Mouse (Mus musculus): ENCODE results near the gene Acpp. TPM values are rescaled to one million over a fixed set of nuclear protein-coding genes. Genes with fewer than 3 reads are reported as not detected.
"Not testable (repeated sequence)": the region's sequence is repeated elsewhere in the genome, so short reads cannot be mapped to it uniquely, and the experiment has no call there.

Gene Acpp
- 0.09 and 0.47 TPM in 2 replicates for polyA plus RNA-seq (2016; fragmentation: Nextera tagmentation; extraction: Ambion mirVana)

- Histone ChIP-seq H3K4me3 (replicated peaks) (peak within 1 kb of the TSS; percentile 10; the same call in 1 of the 2 replicates), H3K27me3 (no peaks in the 10 kb centered on the region), H3K36me3 (replicated peaks) (no peaks in the 10 kb centered on the region), H3K27ac (no peak within 1 kb of the TSS), H3K4me2 (peak within 1 kb of the TSS; percentile 46), H3K9ac (no peak within 1 kb of the TSS), H3K9me3 (no peaks in the 10 kb centered on the region), H3K4me1 (peaks cover 11% of the 10 kb centered on the region)
- WGBS: 23% methylated on average over 18 of the region's 18 CpGs
- no peak for ATAC-seq (ENCODE audit: low FRiP score)
These were observed at the start of gene Acpp for GRCm38 (mm10) chr9:104337183-104337931. Gene Acpp, minus strand, starts transcription at chr9:104337748.

- no peak for ATAC-seq (ENCODE audit: low FRiP score)
- Histone ChIP-seq H3K4me1 (no peaks in the 10 kb centered on the region), H3K9ac (no peak overlapping the region), H3K9me3 (no peaks in the 10 kb centered on the region), H3K4me2 (no peak overlapping the region), H3K27me3 (no peaks in the 10 kb centered on the region), H3K36me3 (replicated peaks) (no peaks in the 10 kb centered on the region), H3K27ac (no peak overlapping the region), H3K4me3 (replicated peaks) (no peak overlapping the region)
- WGBS: 87% methylated on average over 6 of the region's 6 CpGs
These were observed 45.1 kb upstream of the Acpp start for GRCm38 (mm10) chr9:104382571-104383170.

DNA sequence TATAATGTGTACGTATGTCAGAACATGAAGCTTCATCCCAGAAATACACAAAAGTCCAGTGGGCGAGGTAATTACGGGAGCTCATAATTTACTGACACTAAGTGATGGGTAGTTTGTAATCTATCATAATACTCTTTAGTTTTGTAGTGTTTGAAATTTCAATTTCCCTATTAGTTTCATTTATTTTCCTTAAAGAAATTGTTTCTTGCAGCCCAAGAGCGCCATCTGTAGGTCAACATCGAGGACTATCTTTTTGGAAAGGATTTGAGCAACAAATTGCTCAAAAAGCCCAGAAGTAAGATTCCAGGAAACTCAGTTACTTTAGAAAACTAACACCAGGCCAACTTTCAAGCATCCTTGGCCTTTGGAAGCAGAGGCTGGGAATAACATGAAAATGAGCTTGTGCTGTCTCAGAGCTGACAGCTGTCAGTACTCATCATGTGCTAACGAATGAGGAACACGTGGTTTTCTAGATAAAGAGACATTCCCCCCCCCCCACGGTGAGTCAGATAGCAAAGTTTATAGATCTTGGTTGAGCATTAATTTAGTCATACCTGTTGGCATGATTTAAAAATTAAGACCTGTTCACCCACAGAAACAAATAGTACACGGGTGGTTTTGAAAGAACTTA lies 42.1 kb upstream of the Acpp start:
- H3K27me3 ChIP-seq: no peaks in the 10 kb centered on the region
- no peaks in the 10 kb centered on the region for H3K4me1 ChIP-seq
- H3K4me3 ChIP-seq (replicated peaks): no peak overlapping the region
- H3K27ac ChIP-seq: no peak overlapping the region
- no peak for ATAC-seq (ENCODE audit: low FRiP score)
- H3K9me3 ChIP-seq: no peaks in the 10 kb centered on the region
- no peak overlapping the region for H3K4me2 ChIP-seq
- 69% methylated on average over 9 of the region's 9 CpGs for WGBS
- H3K36me3 ChIP-seq (replicated peaks): no peaks in the 10 kb centered on the region
- H3K9ac ChIP-seq: no peak overlapping the region

DNA sequence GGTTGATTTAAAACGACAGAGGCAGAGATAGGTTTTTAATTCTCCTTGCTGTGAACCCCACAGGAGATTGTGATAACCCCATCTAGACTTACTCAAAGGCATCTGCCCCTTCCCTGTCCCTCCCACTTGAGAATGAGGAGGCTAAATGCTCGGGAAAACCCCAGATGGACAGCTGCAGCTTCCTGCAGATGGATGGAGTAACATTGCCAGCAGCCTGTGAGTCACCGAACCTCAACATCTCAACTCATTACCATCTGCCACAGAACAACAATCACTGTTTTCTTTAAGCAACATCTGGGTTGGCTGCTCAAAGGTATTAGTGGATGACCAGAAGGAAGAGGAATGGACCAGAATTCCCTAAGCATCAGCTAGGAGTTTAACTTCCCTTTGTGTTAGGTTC lies 38.0 kb upstream of the Acpp start:
- 55% methylated on average over 3 of the region's 3 CpGs for WGBS
- H3K36me3 ChIP-seq (replicated peaks): no peaks in the 10 kb centered on the region
- no peak overlapping the region for H3K4me3 ChIP-seq (replicated peaks)
- no peak overlapping the region for H3K4me2 ChIP-seq
- H3K9me3 ChIP-seq: no peaks in the 10 kb centered on the region
- no peak overlapping the region for H3K27ac ChIP-seq
- ATAC-seq (ENCODE audit: low FRiP score): no peak
- H3K4me1 ChIP-seq: no peaks in the 10 kb centered on the region
- no peak overlapping the region for H3K9ac ChIP-seq
- no peaks in the 10 kb centered on the region for H3K27me3 ChIP-seq

DNA sequence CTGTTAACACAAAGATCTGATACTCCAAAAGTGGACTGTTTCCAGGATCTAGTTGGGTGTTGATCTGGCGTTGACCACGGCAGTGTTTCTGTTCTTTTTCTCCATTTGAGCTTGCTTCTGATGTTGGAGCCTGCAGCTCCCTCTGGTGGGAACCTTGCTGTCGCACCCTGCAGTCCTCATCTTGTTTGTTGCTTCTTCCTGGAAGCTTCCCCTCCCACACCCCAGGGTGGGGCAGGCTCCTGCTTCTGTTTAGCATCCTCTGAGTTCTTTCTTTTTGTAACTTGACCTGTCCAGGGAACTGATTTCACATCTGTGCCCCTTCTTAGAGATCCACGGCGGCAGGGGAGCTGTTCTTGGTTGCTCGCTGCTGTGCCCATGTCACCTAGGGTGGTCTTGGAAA lies 35.7 kb upstream of the Acpp start:
- H3K27me3 ChIP-seq: no peaks in the 10 kb centered on the region
- no peak overlapping the region for H3K27ac ChIP-seq
- H3K4me3 ChIP-seq (replicated peaks): no peak overlapping the region
- H3K4me2 ChIP-seq: no peak overlapping the region
- no peaks in the 10 kb centered on the region for H3K9me3 ChIP-seq
- H3K36me3 ChIP-seq (replicated peaks): no peaks in the 10 kb centered on the region
- no peak for ATAC-seq (ENCODE audit: low FRiP score)
- H3K4me1 ChIP-seq: no peaks in the 10 kb centered on the region
- no peak overlapping the region for H3K9ac ChIP-seq
- WGBS: 31% methylated on average over 6 of the region's 6 CpGs

GRCm38 (mm10) chr9:104366983-104367382 lies 29.4 kb upstream of the Acpp start:
- no peaks in the 10 kb centered on the region for H3K4me1 ChIP-seq
- no peak overlapping the region for H3K4me3 ChIP-seq (replicated peaks)
- no peaks in the 10 kb centered on the region for H3K9me3 ChIP-seq
- H3K4me2 ChIP-seq: no peak overlapping the region
- WGBS: 78% methylated on average over 2 of the region's 2 CpGs
- ATAC-seq (ENCODE audit: low FRiP score): no peak
- H3K36me3 ChIP-seq (replicated peaks): no peaks in the 10 kb centered on the region
- no peak overlapping the region for H3K9ac ChIP-seq
- no peaks in the 10 kb centered on the region for H3K27me3 ChIP-seq
- H3K27ac ChIP-seq: no peak overlapping the region

GRCm38 (mm10) chr9:104361951-104362350 lies 24.4 kb upstream of the Acpp start:
- not testable (repeated sequence) for H3K27me3 ChIP-seq; H3K36me3 ChIP-seq (replicated peaks); H3K9me3 ChIP-seq; H3K4me1 ChIP-seq; H3K27ac ChIP-seq; H3K4me2 ChIP-seq; H3K4me3 ChIP-seq (replicated peaks); ATAC-seq (ENCODE audit: low FRiP score); H3K9ac ChIP-seq
- WGBS: 65% methylated on average over 1 of the region's 1 CpGs

GRCm38 (mm10) chr9:104361073-104361891 lies 23.7 kb upstream of the Acpp start:
- no peaks in the 10 kb centered on the region for H3K27me3 ChIP-seq
- no peak overlapping the region for H3K27ac ChIP-seq
- no peak overlapping the region for H3K4me2 ChIP-seq
- no peak overlapping the region for H3K4me3 ChIP-seq (replicated peaks)
- H3K9ac ChIP-seq: no peak overlapping the region
- no peaks in the 10 kb centered on the region for H3K36me3 ChIP-seq (replicated peaks)
- no peak for ATAC-seq (ENCODE audit: low FRiP score)
- no peaks in the 10 kb centered on the region for H3K4me1 ChIP-seq
- WGBS: 85% methylated on average over 17 of the region's 17 CpGs
- H3K9me3 ChIP-seq: no peaks in the 10 kb centered on the region

- no peak overlapping the region for H3K9ac ChIP-seq
- WGBS: 90% methylated on average over 4 of the region's 4 CpGs
These were observed 22.8 kb upstream of the Acpp start for GRCm38 (mm10) chr9:104360389-104360788.

DNA sequence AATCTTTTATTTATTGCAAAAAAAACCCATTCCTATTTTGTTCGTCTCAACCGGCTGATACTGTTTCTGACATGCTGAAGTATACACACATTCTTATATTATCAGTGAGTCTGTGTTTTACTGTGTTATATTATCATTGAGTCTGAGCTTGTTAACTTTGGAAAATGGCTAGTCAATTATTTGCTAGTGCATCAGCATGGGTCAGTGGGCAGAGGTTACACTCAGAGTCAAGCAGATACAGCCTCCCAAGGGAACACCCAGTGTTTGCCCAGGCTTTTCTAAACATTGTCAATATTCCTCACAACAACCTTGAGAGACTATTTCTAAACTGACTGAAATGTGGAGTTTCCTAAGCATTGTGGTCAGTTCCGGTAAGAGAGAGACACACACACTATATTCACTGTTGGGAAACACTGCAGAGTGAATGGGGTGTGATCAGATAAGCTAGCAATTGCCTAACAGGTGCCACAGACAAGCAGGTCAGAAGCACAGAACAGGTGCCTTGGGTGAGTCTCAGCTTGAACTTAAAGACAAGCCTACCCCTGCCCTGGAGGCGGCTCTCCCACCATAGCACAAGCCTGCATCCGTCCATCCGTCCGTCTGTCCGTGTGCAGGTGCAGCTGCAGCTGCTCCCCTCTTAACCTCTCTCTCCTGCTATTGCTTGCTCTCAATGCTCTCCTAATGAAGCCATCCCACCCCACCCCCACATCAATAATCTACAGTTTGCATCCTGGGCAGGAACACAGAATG lies 18.1 kb upstream of the Acpp start:
- Histone ChIP-seq H3K27me3 (no peaks in the 10 kb centered on the region), H3K9me3 (no peaks in the 10 kb centered on the region), H3K4me3 (replicated peaks) (no peak overlapping the region), H3K36me3 (replicated peaks) (no peaks in the 10 kb centered on the region), H3K27ac (no peak overlapping the region), H3K9ac (no peak overlapping the region), H3K4me2 (no peak overlapping the region), H3K4me1 (0 out of 2 replicates have a peak, but pooled peaks cover 5% of the 10 kb centered on the region)
- 66% methylated on average over 8 of the region's 8 CpGs for WGBS
- 0 out of 2 replicates have a peak, but pooled peaks have one; percentile 9 for ATAC-seq (ENCODE audit: low FRiP score)

More at GRCm38 (mm10) chr9:104360389-104360788, 22.8 kb upstream of the Acpp start:
- no peak for ATAC-seq (ENCODE audit: low FRiP score)
- Histone ChIP-seq H3K27me3 (no peaks in the 10 kb centered on the region), H3K9me3 (no peaks in the 10 kb centered on the region), H3K4me2 (no peak overlapping the region), H3K4me1 (0 out of 2 replicates have a peak, but pooled peaks cover 5% of the 10 kb centered on the region), H3K27ac (no peak overlapping the region), H3K36me3 (replicated peaks) (no peaks in the 10 kb centered on the region), H3K4me3 (replicated peaks) (no peak overlapping the region)

- ATAC-seq (ENCODE audit: low FRiP score): no peak
- no peaks in the 10 kb centered on the region for H3K36me3 ChIP-seq (replicated peaks)
- WGBS: 86% methylated on average over 5 of the region's 5 CpGs
These were observed 6.6 kb upstream of the Acpp start for GRCm38 (mm10) chr9:104344136-104344535.

More at GRCm38 (mm10) chr9:104344136-104344535, 6.6 kb upstream of the Acpp start:
- H3K4me1 ChIP-seq: no peaks in the 10 kb centered on the region
- H3K4me3 ChIP-seq (replicated peaks): no peak overlapping the region
- H3K27ac ChIP-seq: no peak overlapping the region
- no peak overlapping the region for H3K4me2 ChIP-seq
- no peaks in the 10 kb centered on the region for H3K27me3 ChIP-seq
- H3K9ac ChIP-seq: no peak overlapping the region
- no peaks in the 10 kb centered on the region for H3K9me3 ChIP-seq
